Mouse (Mus musculus) bone marrow macrophage, adult 2 months (primary cell): Measurements from ENCODE around the gene Gprc5d.

ENCODE experiments used
- CTCF ChIP-seq: IDR thresholded peaks from 2 replicates; pipeline ENCODE4 v1.5.1; 2012; ENCODE audit warnings: low read depth, mild to moderate bottlenecking, low read length, moderate library complexity
- POLR2A ChIP-seq: IDR thresholded peaks from 2 replicates; pipeline ENCODE4 v1.6.1; 2012; ENCODE audit warnings: mild to moderate bottlenecking, low read depth, low read length, borderline replicate concordance

DNA sequence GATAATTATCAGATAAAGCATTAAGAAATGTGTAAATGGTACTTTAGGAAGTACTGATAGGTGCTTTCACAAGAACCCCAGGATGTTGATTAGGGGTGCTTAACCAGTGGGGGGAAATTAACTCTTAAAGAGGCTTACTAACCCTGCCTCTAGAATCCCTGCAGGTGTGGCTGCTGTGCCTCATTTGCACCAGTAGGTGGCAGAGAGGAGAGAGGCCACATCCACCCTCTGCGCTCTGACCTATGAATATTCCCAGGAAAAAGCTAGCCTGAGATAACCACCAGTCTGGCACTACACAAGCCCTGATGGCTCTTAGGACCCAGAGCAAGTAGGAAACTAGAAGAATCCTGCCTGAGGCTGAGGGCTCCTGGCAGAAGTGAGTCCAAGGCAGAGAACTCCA is 30.4 kb upstream of the Gprc5d start:
- TF ChIP-seq POLR2A (no peak), CTCF (peak; percentile 64)
